Mouse (Mus musculus) thymus, adult 2 months (tissue): ENCODE data around the gene Olfr495.

Experiments
- CTCF ChIP-seq: fragments of 200-500 bp; IDR thresholded peaks from 2 replicates; pipeline ENCODE4 v1.5.1; 2012; ENCODE audit warnings: mild to moderate bottlenecking, control low read depth, low read length, moderate library complexity, borderline replicate concordance; ENCODE audit not compliant: control insufficient read depth, poor library complexity, insufficient read depth; ENCODE audit errors: extremely low read depth
- POLR2A ChIP-seq: fragments of 200-500 bp; IDR thresholded peaks from 2 replicates; pipeline ENCODE4 v1.6.1; 2012; ENCODE audit warnings: mild to moderate bottlenecking, low read length, control low read depth, moderate library complexity; ENCODE audit not compliant: control insufficient read depth, poor library complexity, insufficient read depth; ENCODE audit errors: extremely low read depth

DNA sequence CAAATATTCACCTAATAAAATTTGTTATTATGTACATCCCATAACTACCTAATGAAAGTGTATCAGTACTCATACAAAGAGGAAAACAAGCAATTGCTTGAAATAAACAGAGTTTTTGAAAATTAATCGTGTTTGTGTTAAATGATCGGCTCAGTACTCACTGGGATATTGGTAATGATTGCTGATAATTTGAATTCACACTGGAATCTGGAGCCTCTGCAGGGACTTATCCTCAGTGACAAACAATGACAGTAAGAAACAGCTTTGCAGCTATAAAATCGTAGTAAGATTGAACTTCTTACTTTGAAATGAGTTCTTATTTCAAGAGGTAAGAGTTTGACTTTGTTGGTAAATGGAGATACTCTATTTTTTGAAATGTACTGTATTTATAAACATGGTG lies 27.9 kb upstream of the Olfr495 start, which contains the start of gene Olfr494:
- TF ChIP-seq CTCF (no peak), POLR2A (no peak)
